Mouse (Mus musculus): ENCODE measurements around the gene Dapk2. TPM values are rescaled to one million over a fixed set of nuclear protein-coding genes. Genes with fewer than 3 reads are reported as not detected.

The Dapk2 gene
- polyA plus RNA-seq, 1 experiment from 2014 or later: 6.9 TPM

Other genes starting within 250 kb of the Dapk2 start
- 32.8 and 36.3 TPM in 2 replicates for gene Trip4, start 249.4 kb upstream of the Dapk2 start, polyA plus RNA-seq (2016; fragmentation: Nextera tagmentation; extraction: Ambion mirVana)
- 24.8 and 25.8 TPM in 2 replicates for gene Csnk1g1, start 249.3 kb upstream of the Dapk2 start, polyA plus RNA-seq (2016; fragmentation: Nextera tagmentation; extraction: Ambion mirVana)
- 339 and 361 TPM in 2 replicates for gene Ppib, start 98.0 kb upstream of the Dapk2 start, polyA plus RNA-seq (2016; fragmentation: Nextera tagmentation; extraction: Ambion mirVana)
- 3.3 and 4.0 TPM in 2 replicates for gene Snx22, start 88.5 kb upstream of the Dapk2 start, polyA plus RNA-seq (2016; fragmentation: Nextera tagmentation; extraction: Ambion mirVana)
- 130 and 135 TPM in 2 replicates for gene Snx1, start 31.6 kb upstream of the Dapk2 start, polyA plus RNA-seq (2016; fragmentation: Nextera tagmentation; extraction: Ambion mirVana)
- gene Ciao2a, start 31.6 kb upstream of the Dapk2 start, polyA plus RNA-seq (2016; fragmentation: Nextera tagmentation; extraction: Ambion mirVana): 122 and 139 TPM in 2 replicates
- gene Herc1, start 192.2 kb downstream of the Dapk2 start, polyA plus RNA-seq (2016; fragmentation: Nextera tagmentation; extraction: Ambion mirVana): 50.9 and 54.9 TPM in 2 replicates

Data from forebrain, embryonic 12.5 days (tissue).